Mouse (Mus musculus): ENCODE measurements around the gene Gm4707.
"Not testable (repeated sequence)": the region's sequence is repeated elsewhere in the genome, so short reads cannot be mapped to it uniquely, and the experiment has no call there.

Gene Gm4707

DNA sequence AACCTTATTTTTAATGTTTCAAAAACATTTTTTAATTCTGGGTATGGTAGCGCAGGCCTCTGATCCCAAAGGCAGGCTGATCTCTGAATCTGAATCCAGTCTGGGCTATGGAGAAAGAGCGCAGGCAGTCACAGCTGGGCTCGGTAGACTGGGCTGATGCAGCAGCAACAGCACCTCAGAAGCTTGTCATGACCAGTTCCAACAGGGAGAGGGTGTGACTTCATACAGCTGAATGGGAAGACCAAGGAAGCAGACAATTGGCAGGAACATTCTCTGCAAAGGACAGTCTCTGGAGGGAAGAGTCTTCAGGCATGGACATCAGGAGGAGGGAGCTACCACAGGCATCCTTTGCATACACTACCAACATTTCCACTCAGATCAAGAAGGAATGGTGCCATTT, 15.6 kb downstream of the Gm4707 start:
- DNase-seq (ENCODE audit: low spot score) = no peak

- DNase-seq (ENCODE audit: low spot score) = no peak
These were observed 16.4 kb downstream of the Gm4707 start for GRCm38 (mm10) chr17:71443273-71443672.

- DNase-seq (ENCODE audit: low spot score) = not testable (repeated sequence)
These were observed 37.2 kb downstream of the Gm4707 start for GRCm38 (mm10) chr17:71422502-71422901.

- DNase-seq (ENCODE audit: low spot score) = not testable (repeated sequence)
These were observed 40.3 kb downstream of the Gm4707 start for GRCm38 (mm10) chr17:71419448-71419847.

DNA sequence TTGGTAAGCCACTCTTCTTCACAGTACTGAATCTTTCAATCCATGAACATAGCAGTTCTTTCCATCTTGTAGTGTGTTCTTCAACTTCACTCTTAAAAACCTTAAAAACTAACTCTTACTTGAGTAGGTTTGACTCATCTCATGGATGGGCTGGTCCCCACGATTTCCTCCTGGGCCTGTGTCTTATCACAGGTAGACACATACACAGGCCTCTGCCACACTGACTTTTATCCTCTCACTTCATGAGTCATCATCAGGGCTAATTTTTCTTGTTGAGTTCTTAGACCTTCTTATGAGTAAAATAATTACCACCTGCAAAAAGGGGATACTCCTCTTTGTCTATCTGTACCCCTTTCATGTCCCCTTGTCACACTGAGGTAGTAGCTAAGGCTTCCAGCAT, 42.7 kb downstream of the Gm4707 start:
- no peak for DNase-seq (ENCODE audit: low spot score)
